Mouse (Mus musculus): ENCODE data around the gene Gm9040. TPM values are rescaled to one million over a fixed set of nuclear protein-coding genes. Genes with fewer than 3 reads are reported as not detected.
"Not testable (repeated sequence)": the region's sequence is repeated elsewhere in the genome, so short reads cannot be mapped to it uniquely, and the experiment has no call there.

The Gm9040 gene
- polyA plus RNA-seq (2015; fragmentation: Nextera tagmentation; extraction: Ambion mirVana): not detected in 2 replicates

DNA sequence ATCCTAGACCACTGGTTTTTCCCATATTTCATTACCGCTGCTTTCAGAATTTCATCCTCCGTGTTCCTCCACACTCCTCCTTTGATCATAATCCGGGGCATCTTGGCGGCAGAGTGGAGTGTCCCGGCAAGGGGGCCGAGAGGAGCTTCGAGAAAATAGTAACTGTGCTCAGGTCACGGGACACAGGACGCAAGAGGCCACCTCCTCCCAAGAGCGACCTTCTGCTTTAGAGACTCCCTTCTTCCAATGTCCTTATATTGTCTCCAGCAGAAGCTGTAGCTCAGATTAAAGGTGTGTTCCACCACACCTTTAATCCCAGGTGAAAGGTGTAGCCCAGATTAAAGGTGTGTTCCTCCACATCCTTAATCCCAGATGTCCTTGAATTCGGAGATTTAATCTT is at the start of gene Gm9040:
Gene Gm9040, minus strand, starts transcription at position 101 of the 400 bp plus-strand sequence.
- not testable (repeated sequence) for H3K9me3 ChIP-seq (ENCODE audit: control insufficient read depth, low read length); H3K4me1 ChIP-seq (replicated peaks; ENCODE audit: control insufficient read depth, insufficient read depth, low read length); H3K4me3 ChIP-seq (replicated peaks; ENCODE audit: low read length); H3K9ac ChIP-seq (replicated peaks; ENCODE audit: low read depth, low read length); H3K27ac ChIP-seq (ENCODE audit: low read length); ATAC-seq; H3K4me2 ChIP-seq (ENCODE audit: low read length); H3K27me3 ChIP-seq (replicated peaks; ENCODE audit: control insufficient read depth, insufficient read depth, low read length); H3K36me3 ChIP-seq (ENCODE audit: control insufficient read depth, insufficient read depth)
- no CpG with 5 or more reads among the region's 11 CpGs for WGBS

DNA sequence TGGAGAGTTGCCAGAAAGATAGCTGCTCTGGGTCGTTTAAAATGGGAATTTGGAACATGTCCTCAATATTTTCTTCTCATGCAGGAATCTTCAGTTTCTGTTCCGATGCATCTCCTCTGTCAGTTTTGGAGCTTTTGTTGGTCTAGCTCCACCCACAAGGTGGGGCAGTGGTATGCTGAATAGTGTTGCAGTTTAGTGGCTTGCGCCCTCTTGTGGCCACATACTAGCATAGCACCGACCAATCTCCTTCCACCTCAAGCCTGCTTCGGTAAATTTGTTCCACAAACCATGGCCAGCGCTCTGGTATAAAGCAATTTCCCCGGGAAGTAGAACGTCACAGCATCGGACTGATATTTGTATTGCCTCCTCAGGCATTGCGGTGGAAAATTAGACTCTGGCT is 43.7 kb upstream of the Gm9040 start:
- WGBS: 8% methylated on average over 10 of the region's 10 CpGs
- peak overlapping the region; percentile 20; the same call in 1 of the 2 replicates for H3K4me3 ChIP-seq (replicated peaks; ENCODE audit: low read length)
- H3K27me3 ChIP-seq (replicated peaks; ENCODE audit: control insufficient read depth, insufficient read depth, low read length): no peaks in the 10 kb centered on the region
- no peak overlapping the region for H3K27ac ChIP-seq (ENCODE audit: low read length)
- no peak overlapping the region for H3K9ac ChIP-seq (replicated peaks; ENCODE audit: low read depth, low read length)
- H3K4me2 ChIP-seq (ENCODE audit: low read length): peak overlapping the region; percentile 45
- H3K9me3 ChIP-seq (ENCODE audit: control insufficient read depth, low read length): no peaks in the 10 kb centered on the region
- H3K36me3 ChIP-seq (ENCODE audit: control insufficient read depth, insufficient read depth): no peaks in the 10 kb centered on the region
- H3K4me1 ChIP-seq (replicated peaks; ENCODE audit: control insufficient read depth, insufficient read depth, low read length): no peaks in the 10 kb centered on the region
- peak; percentile 99 for ATAC-seq

DNA sequence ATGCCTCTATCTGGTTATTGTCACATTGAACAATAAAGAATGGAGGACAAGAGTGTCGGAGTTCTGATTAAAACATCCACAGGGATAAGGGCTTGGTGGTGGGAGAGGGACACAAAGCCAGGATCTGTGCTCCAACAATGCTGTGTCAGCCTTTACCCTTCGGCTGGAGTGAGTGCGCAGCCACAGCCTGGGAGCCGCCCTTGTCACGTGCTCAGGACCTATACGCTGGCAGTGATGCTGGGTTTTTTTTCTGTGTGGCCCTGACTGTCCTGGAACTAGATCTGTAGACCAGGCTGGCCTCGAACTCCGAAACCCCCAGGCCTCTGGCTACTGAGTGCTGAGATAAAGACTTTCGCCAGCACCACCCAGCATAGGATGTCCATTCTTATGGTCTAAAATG is 42.7 kb upstream of the Gm9040 start:
- Histone ChIP-seq H3K9ac (replicated peaks; ENCODE audit: low read depth, low read length) (no peak overlapping the region), H3K4me1 (replicated peaks; ENCODE audit: control insufficient read depth, insufficient read depth, low read length) (no peaks in the 10 kb centered on the region), H3K36me3 (ENCODE audit: control insufficient read depth, insufficient read depth) (no peaks in the 10 kb centered on the region), H3K9me3 (ENCODE audit: control insufficient read depth, low read length) (no peaks in the 10 kb centered on the region), H3K4me2 (ENCODE audit: low read length) (no peak overlapping the region), H3K27ac (ENCODE audit: low read length) (no peak overlapping the region), H3K27me3 (replicated peaks; ENCODE audit: control insufficient read depth, insufficient read depth, low read length) (no peaks in the 10 kb centered on the region), H3K4me3 (replicated peaks; ENCODE audit: low read length) (no peak overlapping the region)
- WGBS: 84% methylated on average over 9 of the region's 9 CpGs
- no peak for ATAC-seq

DNA sequence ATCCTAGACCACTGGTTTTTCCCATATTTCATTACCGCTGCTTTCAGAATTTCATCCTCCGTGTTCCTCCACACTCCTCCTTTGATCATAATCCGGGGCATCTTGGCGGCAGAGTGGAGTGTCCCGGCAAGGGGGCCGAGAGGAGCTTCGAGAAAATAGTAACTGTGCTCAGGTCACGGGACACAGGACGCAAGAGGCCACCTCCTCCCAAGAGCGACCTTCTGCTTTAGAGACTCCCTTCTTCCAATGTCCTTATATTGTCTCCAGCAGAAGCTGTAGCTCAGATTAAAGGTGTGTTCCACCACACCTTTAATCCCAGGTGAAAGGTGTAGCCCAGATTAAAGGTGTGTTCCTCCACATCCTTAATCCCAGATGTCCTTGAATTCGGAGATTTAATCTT is 27.2 kb upstream of the Gm9040 start, which contains the start of gene Gm9049:
Gene Gm9049, minus strand, starts transcription at position 101 of the 400 bp plus-strand sequence.
- not testable (repeated sequence) for H3K36me3 ChIP-seq (ENCODE audit: control insufficient read depth, insufficient read depth); ATAC-seq; H3K4me1 ChIP-seq (replicated peaks; ENCODE audit: control insufficient read depth, insufficient read depth, low read length); H3K9ac ChIP-seq (replicated peaks; ENCODE audit: low read depth, low read length); H3K27ac ChIP-seq (ENCODE audit: low read length); H3K9me3 ChIP-seq (ENCODE audit: control insufficient read depth, low read length); H3K4me3 ChIP-seq (replicated peaks; ENCODE audit: low read length); H3K27me3 ChIP-seq (replicated peaks; ENCODE audit: control insufficient read depth, insufficient read depth, low read length); H3K4me2 ChIP-seq (ENCODE audit: low read length)
- no CpG with 5 or more reads among the region's 11 CpGs for WGBS

DNA sequence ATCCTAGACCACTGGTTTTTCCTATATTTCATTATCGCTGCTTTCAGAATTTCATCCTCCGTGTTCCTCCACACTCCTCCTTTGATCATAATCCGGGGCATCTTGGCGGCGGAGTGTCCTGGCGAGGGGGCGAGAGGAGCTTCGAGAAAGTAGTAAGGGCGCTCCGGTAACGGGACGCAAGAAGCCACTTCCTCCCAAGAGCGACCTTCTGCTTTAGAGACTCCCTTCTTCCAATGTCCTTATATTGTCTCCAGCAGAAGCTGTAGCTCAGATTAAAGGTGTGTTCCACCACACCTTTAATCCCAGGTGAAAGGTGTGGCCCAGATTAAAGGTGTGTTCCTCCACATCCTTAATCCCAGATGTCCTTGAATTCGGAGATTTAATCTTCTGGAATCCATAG is 21.8 kb upstream of the Gm9040 start, which contains the start of gene Gm9048:
Gene Gm9048, minus strand, starts transcription at position 101 of the 400 bp plus-strand sequence.
- H3K9me3 ChIP-seq (ENCODE audit: control insufficient read depth, low read length); H3K9ac ChIP-seq (replicated peaks; ENCODE audit: low read depth, low read length); H3K4me2 ChIP-seq (ENCODE audit: low read length); H3K4me3 ChIP-seq (replicated peaks; ENCODE audit: low read length); H3K36me3 ChIP-seq (ENCODE audit: control insufficient read depth, insufficient read depth); H3K27ac ChIP-seq (ENCODE audit: low read length); H3K4me1 ChIP-seq (replicated peaks; ENCODE audit: control insufficient read depth, insufficient read depth, low read length); ATAC-seq; H3K27me3 ChIP-seq (replicated peaks; ENCODE audit: control insufficient read depth, insufficient read depth, low read length): not testable (repeated sequence)
- 80% methylated on average over 1 of the region's 14 CpGs for WGBS

DNA sequence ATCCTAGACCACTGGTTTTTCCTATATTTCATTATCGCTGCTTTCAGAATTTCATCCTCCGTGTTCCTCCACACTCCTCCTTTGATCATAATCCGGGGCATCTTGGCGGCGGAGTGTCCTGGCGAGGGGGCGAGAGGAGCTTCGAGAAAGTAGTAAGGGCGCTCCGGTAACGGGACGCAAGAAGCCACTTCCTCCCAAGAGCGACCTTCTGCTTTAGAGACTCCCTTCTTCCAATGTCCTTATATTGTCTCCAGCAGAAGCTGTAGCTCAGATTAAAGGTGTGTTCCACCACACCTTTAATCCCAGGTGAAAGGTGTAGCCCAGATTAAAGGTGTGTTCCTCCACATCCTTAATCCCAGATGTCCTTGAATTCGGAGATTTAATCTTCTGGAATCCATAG is 16.4 kb upstream of the Gm9040 start, which contains the start of gene Gm9046:
Gene Gm9046, minus strand, starts transcription at position 101 of the 400 bp plus-strand sequence.
- not testable (repeated sequence) for H3K4me3 ChIP-seq (replicated peaks; ENCODE audit: low read length); H3K27me3 ChIP-seq (replicated peaks; ENCODE audit: control insufficient read depth, insufficient read depth, low read length); H3K9me3 ChIP-seq (ENCODE audit: control insufficient read depth, low read length); H3K36me3 ChIP-seq (ENCODE audit: control insufficient read depth, insufficient read depth); H3K27ac ChIP-seq (ENCODE audit: low read length); H3K9ac ChIP-seq (replicated peaks; ENCODE audit: low read depth, low read length); H3K4me1 ChIP-seq (replicated peaks; ENCODE audit: control insufficient read depth, insufficient read depth, low read length); ATAC-seq; H3K4me2 ChIP-seq (ENCODE audit: low read length)
- no CpG with 5 or more reads among the region's 14 CpGs for WGBS

DNA sequence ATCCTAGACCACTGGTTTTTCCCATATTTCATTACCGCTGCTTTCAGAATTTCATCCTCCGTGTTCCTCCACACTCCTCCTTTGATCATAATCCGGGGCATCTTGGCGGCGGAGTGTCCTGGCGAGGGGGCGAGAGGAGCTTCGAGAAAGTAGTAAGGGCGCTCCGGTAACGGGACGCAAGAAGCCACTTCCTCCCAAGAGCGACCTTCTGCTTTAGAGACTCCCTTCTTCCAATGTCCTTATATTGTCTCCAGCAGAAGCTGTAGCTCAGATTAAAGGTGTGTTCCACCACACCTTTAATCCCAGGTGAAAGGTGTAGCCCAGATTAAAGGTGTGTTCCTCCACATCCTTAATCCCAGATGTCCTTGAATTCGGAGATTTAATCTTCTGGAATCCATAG is 11.0 kb upstream of the Gm9040 start, which contains the start of gene Gm9045:
Gene Gm9045, minus strand, starts transcription at position 101 of the 400 bp plus-strand sequence.
- WGBS: no CpG with 5 or more reads among the region's 14 CpGs
- H3K27me3 ChIP-seq (replicated peaks; ENCODE audit: control insufficient read depth, insufficient read depth, low read length); H3K27ac ChIP-seq (ENCODE audit: low read length); H3K9ac ChIP-seq (replicated peaks; ENCODE audit: low read depth, low read length); H3K4me2 ChIP-seq (ENCODE audit: low read length); H3K4me3 ChIP-seq (replicated peaks; ENCODE audit: low read length); H3K36me3 ChIP-seq (ENCODE audit: control insufficient read depth, insufficient read depth); ATAC-seq; H3K4me1 ChIP-seq (replicated peaks; ENCODE audit: control insufficient read depth, insufficient read depth, low read length); H3K9me3 ChIP-seq (ENCODE audit: control insufficient read depth, low read length): not testable (repeated sequence)

DNA sequence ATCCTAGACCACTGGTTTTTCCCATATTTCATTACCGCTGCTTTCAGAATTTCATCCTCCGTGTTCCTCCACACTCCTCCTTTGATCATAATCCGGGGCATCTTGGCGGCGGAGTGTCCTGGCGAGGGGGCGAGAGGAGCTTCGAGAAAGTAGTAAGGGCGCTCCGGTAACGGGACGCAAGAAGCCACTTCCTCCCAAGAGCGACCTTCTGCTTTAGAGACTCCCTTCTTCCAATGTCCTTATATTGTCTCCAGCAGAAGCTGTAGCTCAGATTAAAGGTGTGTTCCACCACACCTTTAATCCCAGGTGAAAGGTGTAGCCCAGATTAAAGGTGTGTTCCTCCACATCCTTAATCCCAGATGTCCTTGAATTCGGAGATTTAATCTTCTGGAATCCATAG is 5.5 kb upstream of the Gm9040 start, which contains the start of gene Gm9044:
Gene Gm9044, minus strand, starts transcription at position 101 of the 400 bp plus-strand sequence.
- not testable (repeated sequence) for H3K27ac ChIP-seq (ENCODE audit: low read length); H3K9ac ChIP-seq (replicated peaks; ENCODE audit: low read depth, low read length); H3K27me3 ChIP-seq (replicated peaks; ENCODE audit: control insufficient read depth, insufficient read depth, low read length); ATAC-seq; H3K36me3 ChIP-seq (ENCODE audit: control insufficient read depth, insufficient read depth); H3K4me2 ChIP-seq (ENCODE audit: low read length); H3K9me3 ChIP-seq (ENCODE audit: control insufficient read depth, low read length); H3K4me1 ChIP-seq (replicated peaks; ENCODE audit: control insufficient read depth, insufficient read depth, low read length); H3K4me3 ChIP-seq (replicated peaks; ENCODE audit: low read length)
- no CpG with 5 or more reads among the region's 14 CpGs for WGBS

DNA sequence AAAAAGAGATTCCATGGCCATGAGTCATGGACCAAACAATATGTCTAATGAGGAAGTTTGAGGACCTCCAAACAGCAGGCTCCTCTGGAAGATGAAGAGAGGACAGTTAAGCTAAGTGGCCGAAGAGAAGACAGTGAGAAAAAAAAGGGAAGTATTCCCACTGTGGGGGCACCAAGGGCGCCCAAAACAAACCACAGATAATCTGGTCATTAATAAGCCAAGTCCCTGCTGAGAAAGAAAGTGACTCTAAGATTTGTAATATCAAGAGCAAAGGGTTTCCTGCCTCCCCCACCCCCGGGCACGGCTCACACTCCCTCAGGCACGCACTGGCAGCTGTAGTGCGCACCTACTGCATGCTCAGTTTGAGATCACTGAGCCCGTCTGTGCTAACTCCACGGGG is 7.7 kb downstream of the Gm9040 start:
- H3K27me3 ChIP-seq (replicated peaks; ENCODE audit: control insufficient read depth, insufficient read depth, low read length): no peaks in the 10 kb centered on the region
- H3K4me1 ChIP-seq (replicated peaks; ENCODE audit: control insufficient read depth, insufficient read depth, low read length): no peaks in the 10 kb centered on the region
- H3K27ac ChIP-seq (ENCODE audit: low read length): no peak overlapping the region
- H3K9me3 ChIP-seq (ENCODE audit: control insufficient read depth, low read length): no peaks in the 10 kb centered on the region
- no peak for ATAC-seq
- no peak overlapping the region for H3K9ac ChIP-seq (replicated peaks; ENCODE audit: low read depth, low read length)
- H3K4me2 ChIP-seq (ENCODE audit: low read length): no peak overlapping the region
- WGBS: 91% methylated on average over 8 of the region's 8 CpGs
- no peak overlapping the region for H3K4me3 ChIP-seq (replicated peaks; ENCODE audit: low read length)
- no peaks in the 10 kb centered on the region for H3K36me3 ChIP-seq (ENCODE audit: control insufficient read depth, insufficient read depth)

DNA sequence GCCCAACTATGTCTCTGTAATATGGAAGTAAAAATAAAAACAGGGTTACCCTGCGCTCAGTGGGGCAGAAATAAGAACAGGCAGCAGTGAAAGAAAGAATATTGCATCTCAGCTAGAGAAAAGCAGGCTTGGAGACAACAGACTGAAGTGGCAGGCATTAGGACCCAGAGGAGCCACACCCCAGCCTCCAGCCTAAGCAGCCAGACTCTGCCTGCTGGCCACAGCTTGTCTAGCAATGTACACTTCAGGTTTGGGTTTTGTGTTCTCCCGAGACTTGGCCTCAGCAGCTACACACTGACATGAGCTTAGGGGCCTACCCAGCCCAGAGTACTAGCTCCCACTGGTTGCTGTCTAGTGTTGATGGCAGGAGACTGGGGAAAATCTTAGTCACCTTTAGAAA is 24.6 kb downstream of the Gm9040 start:
- WGBS: 47% methylated on average over 2 of the region's 2 CpGs
- not testable (repeated sequence) for H3K4me1 ChIP-seq (replicated peaks; ENCODE audit: control insufficient read depth, insufficient read depth, low read length); H3K27me3 ChIP-seq (replicated peaks; ENCODE audit: control insufficient read depth, insufficient read depth, low read length); H3K9ac ChIP-seq (replicated peaks; ENCODE audit: low read depth, low read length); H3K4me2 ChIP-seq (ENCODE audit: low read length); H3K36me3 ChIP-seq (ENCODE audit: control insufficient read depth, insufficient read depth); H3K27ac ChIP-seq (ENCODE audit: low read length); H3K4me3 ChIP-seq (replicated peaks; ENCODE audit: low read length); H3K9me3 ChIP-seq (ENCODE audit: control insufficient read depth, low read length); ATAC-seq

Measured in forebrain, embryonic 16.5 days (tissue).